Mouse (Mus musculus): ENCODE measurements around the gene Hagh. TPM values are rescaled to one million over a fixed set of nuclear protein-coding genes. Genes with fewer than 3 reads are reported as not detected.

Hagh gene
- polyA plus RNA-seq, 1 experiment from 2014 or later, result 52.3 TPM

- WGBS, result 55% methylated on average over 6 of the region's 6 CpGs
- H3K27me3 ChIP-seq, result peaks cover 11% of the 10 kb centered on the region
These were observed 21.8 kb upstream of the Hagh start for GRCm38 (mm10) chr17:24818172-24818571.

GRCm38 (mm10) chr17:24819469-24819868 lies 20.5 kb upstream of the Hagh start:
- H3K36me3 ChIP-seq, result no peaks in the 10 kb centered on the region
- no peak overlapping the region for H3K9ac ChIP-seq
- ATAC-seq (replicated peaks; ENCODE audit: low FRiP score), result no peak
- WGBS, result 70% methylated on average over 2 of the region's 2 CpGs
- H3K27ac ChIP-seq, result no peak overlapping the region
- no peaks in the 10 kb centered on the region for H3K4me1 ChIP-seq
- no peak overlapping the region for H3K4me3 ChIP-seq (replicated peaks)
- no peak overlapping the region for H3K4me2 ChIP-seq
- H3K27me3 ChIP-seq, result peaks cover 15% of the 10 kb centered on the region
- H3K9me3 ChIP-seq (replicated peaks), result no peaks in the 10 kb centered on the region

More at GRCm38 (mm10) chr17:24818172-24818571, 21.8 kb upstream of the Hagh start:
- H3K4me2 ChIP-seq, result no peak overlapping the region
- H3K36me3 ChIP-seq, result no peaks in the 10 kb centered on the region
- no peak overlapping the region for H3K27ac ChIP-seq
- H3K9ac ChIP-seq, result no peak overlapping the region
- H3K4me1 ChIP-seq, result no peaks in the 10 kb centered on the region
- no peak for ATAC-seq (replicated peaks; ENCODE audit: low FRiP score)
- H3K4me3 ChIP-seq (replicated peaks), result no peak overlapping the region
- H3K9me3 ChIP-seq (replicated peaks), result no peaks in the 10 kb centered on the region

DNA sequence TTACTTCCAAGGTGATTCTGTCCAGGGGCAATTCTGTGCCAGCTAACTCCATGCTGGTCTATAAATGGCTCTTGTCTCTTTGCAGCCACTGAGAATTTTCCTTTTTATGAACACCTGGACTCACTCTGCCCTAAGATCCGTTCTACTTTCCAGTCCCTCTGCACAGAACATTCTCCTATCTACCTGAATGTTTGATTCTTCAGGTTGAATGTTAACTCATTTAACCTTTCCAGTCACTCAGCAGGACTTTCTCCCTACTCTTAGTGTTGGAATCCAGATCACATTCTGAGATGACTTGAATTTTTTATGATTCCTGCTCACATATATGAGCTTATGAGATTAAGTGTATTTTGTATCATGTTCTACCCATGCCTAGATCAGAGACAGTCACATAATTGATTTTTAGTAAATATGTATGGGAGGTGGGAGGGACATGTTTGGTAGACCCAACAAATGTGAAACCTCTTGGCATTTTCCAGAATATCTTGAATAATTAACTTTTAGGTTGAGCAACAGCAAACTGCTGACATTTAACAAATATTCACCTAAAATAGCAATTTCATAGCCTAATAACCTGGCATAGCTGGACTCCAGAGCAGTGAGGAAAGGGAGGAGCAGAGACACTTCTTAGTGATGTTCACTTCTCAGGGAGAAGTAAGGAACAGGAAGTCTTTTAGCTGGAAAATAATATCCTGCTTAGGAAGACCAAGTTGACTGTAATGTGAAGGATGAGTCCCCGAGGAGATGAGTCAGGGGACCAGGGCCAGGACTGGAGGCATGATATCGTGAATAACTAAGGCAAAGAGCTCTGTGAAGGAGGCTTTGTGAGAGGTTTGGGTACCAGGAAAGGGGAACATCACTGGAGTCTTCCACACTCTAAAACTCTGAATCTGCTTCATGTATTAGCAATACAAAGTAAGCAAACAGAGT lies 18.3 kb upstream of the Hagh start:
- no peak for ATAC-seq (replicated peaks; ENCODE audit: low FRiP score)
- no peak overlapping the region for H3K27ac ChIP-seq
- H3K36me3 ChIP-seq, result no peaks in the 10 kb centered on the region
- H3K9ac ChIP-seq, result no peak overlapping the region
- no peaks in the 10 kb centered on the region for H3K4me1 ChIP-seq
- WGBS, result 50% methylated on average over 3 of the region's 3 CpGs
- peaks cover 22% of the 10 kb centered on the region for H3K27me3 ChIP-seq
- H3K4me2 ChIP-seq, result no peak overlapping the region
- H3K9me3 ChIP-seq (replicated peaks), result no peaks in the 10 kb centered on the region
- no peak overlapping the region for H3K4me3 ChIP-seq (replicated peaks)

- ATAC-seq (replicated peaks; ENCODE audit: low FRiP score), result no peak
- H3K27ac ChIP-seq, result no peak overlapping the region
- H3K27me3 ChIP-seq, result peaks cover 23% of the 10 kb centered on the region
- H3K9me3 ChIP-seq (replicated peaks), result no peaks in the 10 kb centered on the region
- H3K4me3 ChIP-seq (replicated peaks), result no peak overlapping the region
- WGBS, result 54% methylated on average over 5 of the region's 5 CpGs
- no peak overlapping the region for H3K9ac ChIP-seq
- H3K4me1 ChIP-seq, result no peaks in the 10 kb centered on the region
- H3K4me2 ChIP-seq, result no peak overlapping the region
- H3K36me3 ChIP-seq, result no peaks in the 10 kb centered on the region
These were observed 398 bp downstream of the Hagh start for GRCm38 (mm10) chr17:24840341-24840740.

GRCm38 (mm10) chr17:24841133-24841532 lies 1.2 kb downstream of the Hagh start:
- H3K4me2 ChIP-seq, result no peak overlapping the region
- H3K4me1 ChIP-seq, result no peaks in the 10 kb centered on the region
- H3K4me3 ChIP-seq (replicated peaks), result no peak overlapping the region
- 56% methylated on average over 4 of the region's 4 CpGs for WGBS
- no peak for ATAC-seq (replicated peaks; ENCODE audit: low FRiP score)
- peaks cover 21% of the 10 kb centered on the region for H3K27me3 ChIP-seq
- no peaks in the 10 kb centered on the region for H3K9me3 ChIP-seq (replicated peaks)
- no peaks in the 10 kb centered on the region for H3K36me3 ChIP-seq
- H3K9ac ChIP-seq, result no peak overlapping the region
- H3K27ac ChIP-seq, result no peak overlapping the region

- no peak overlapping the region for H3K27ac ChIP-seq
- H3K9ac ChIP-seq, result no peak overlapping the region
- no peaks in the 10 kb centered on the region for H3K4me1 ChIP-seq
- 60% methylated on average over 2 of the region's 2 CpGs for WGBS
- H3K27me3 ChIP-seq, result peaks cover 21% of the 10 kb centered on the region
- H3K36me3 ChIP-seq, result no peaks in the 10 kb centered on the region
- no peaks in the 10 kb centered on the region for H3K9me3 ChIP-seq (replicated peaks)
- no peak overlapping the region for H3K4me2 ChIP-seq
- no peak for ATAC-seq (replicated peaks; ENCODE audit: low FRiP score)
- no peak overlapping the region for H3K4me3 ChIP-seq (replicated peaks)
These were observed 2.7 kb downstream of the Hagh start for GRCm38 (mm10) chr17:24842631-24843030.

DNA sequence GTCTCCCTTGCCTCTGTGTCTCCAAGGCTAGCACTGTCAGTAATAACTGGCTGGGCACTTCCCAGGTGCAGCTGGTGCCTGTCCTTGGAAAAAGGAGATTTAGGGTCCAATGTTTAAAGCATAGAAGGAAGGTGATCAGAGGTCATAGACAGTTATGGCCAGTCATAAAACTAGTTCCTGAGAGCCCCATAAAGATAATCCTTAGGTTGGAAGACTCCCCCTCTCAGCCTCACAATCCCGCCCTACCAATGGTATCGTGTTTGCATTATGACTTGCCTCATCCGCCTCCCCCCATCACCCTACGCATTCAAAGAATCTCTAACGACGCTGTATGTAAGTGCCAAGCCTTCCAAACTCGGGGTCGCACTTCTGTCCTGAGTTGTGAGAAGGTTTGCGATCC lies 4.6 kb downstream of the Hagh start:
- no peak overlapping the region for H3K4me2 ChIP-seq
- H3K4me1 ChIP-seq, result peaks cover 7% of the 10 kb centered on the region

DNA sequence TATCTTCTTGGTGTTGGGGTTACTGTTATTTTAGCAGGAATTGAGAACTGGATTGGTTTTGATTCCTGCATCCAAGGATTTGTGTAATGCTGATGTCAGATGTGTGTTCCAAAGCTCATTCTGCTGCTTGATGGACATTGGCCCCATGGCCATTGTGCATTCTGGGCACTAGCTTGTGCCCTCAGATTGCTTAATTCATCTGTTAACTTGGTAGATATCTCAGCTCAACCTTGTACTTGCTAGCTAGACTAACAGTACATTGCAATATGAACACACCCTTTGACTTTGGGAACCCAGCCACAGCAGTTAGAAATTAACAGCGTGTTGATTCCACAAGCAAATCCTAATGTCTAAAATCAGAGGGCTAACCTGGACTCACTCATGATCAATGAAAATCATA lies 7.4 kb downstream of the Hagh start:
- Histone ChIP-seq H3K27ac (no peak overlapping the region), H3K27me3 (peaks cover 25% of the 10 kb centered on the region), H3K4me2 (no peak overlapping the region), H3K4me3 (replicated peaks) (no peak overlapping the region), H3K9ac (no peak overlapping the region), H3K4me1 (peaks cover 19% of the 10 kb centered on the region), H3K9me3 (replicated peaks) (no peaks in the 10 kb centered on the region), H3K36me3 (no peaks in the 10 kb centered on the region)
- 91% methylated on average over 1 of the region's 1 CpGs for WGBS
- no peak for ATAC-seq (replicated peaks; ENCODE audit: low FRiP score)

More for the DNA sequence above, 4.6 kb downstream of the Hagh start:
- H3K9me3 ChIP-seq (replicated peaks), result no peaks in the 10 kb centered on the region
- no peak overlapping the region for H3K27ac ChIP-seq
- H3K9ac ChIP-seq, result 0 out of 2 replicates have a peak overlapping the region, but pooled peaks have one; percentile 3
- no peaks in the 10 kb centered on the region for H3K36me3 ChIP-seq
- WGBS, result 16% methylated on average over 9 of the region's 9 CpGs
- no peak overlapping the region for H3K4me3 ChIP-seq (replicated peaks)
- no peak for ATAC-seq (replicated peaks; ENCODE audit: low FRiP score)
- peaks cover 21% of the 10 kb centered on the region for H3K27me3 ChIP-seq

GRCm38 (mm10) chr17:24848600-24849031 lies 8.7 kb downstream of the Hagh start:
- Histone ChIP-seq H3K4me2 (peak overlapping the region; percentile 93), H3K27ac (peak overlapping the region; percentile 99), H3K27me3 (peaks cover 21% of the 10 kb centered on the region), H3K4me3 (replicated peaks) (peak overlapping the region; percentile 87), H3K9me3 (replicated peaks) (no peaks in the 10 kb centered on the region), H3K9ac (peak overlapping the region; percentile 1; the same call in 1 of the 2 replicates), H3K36me3 (peaks cover 9% of the 10 kb centered on the region), H3K4me1 (peaks cover 19% of the 10 kb centered on the region)
- ATAC-seq (replicated peaks; ENCODE audit: low FRiP score), result no peak

DNA sequence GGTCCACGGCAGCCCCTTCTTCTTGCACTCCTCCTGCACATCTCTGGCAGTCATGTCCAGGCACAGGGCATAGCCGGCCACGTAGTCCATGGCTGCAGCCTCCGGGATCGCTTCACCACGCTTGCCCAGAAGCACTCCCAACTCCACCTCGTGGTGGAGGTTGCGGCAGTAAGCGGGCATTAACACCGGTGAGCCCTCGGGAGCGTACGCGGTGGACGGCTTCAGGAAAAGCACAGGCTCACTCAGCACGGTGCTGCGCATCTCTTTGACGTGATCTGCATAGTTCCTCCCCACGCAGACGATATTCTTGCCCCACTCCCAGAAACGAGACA lies 9.8 kb downstream of the Hagh start:
- Histone ChIP-seq H3K4me2 (peak overlapping the region; percentile 93), H3K27ac (peak overlapping the region; percentile 99), H3K4me3 (replicated peaks) (peak overlapping the region; percentile 87), H3K9ac (peak overlapping the region; percentile 83), H3K27me3 (peaks cover 13% of the 10 kb centered on the region), H3K36me3 (peaks cover 19% of the 10 kb centered on the region), H3K4me1 (peaks cover 19% of the 10 kb centered on the region), H3K9me3 (replicated peaks) (no peaks in the 10 kb centered on the region)
- under 1% methylated on average over 21 of the region's 21 CpGs for WGBS
- peak; percentile 61 for ATAC-seq (replicated peaks; ENCODE audit: low FRiP score)

- Histone ChIP-seq H3K4me3 (replicated peaks) (peak within 1 kb of the TSS; percentile 87), H3K27me3 (peaks cover 8% of the 10 kb centered on the region; the same call in 1 of the 2 replicates)
- 0% methylated on average over 58 of the region's 58 CpGs for WGBS
These were observed 10.3 kb downstream of the Hagh start, which contains the start of gene Fahd1 for GRCm38 (mm10) chr17:24850065-24850772. Gene Fahd1 (minus strand): TSS chr17:24850364.

GRCm38 (mm10) chr17:24850773-24851127 lies 10.8 kb downstream of the Hagh start:
- H3K4me2 ChIP-seq, result peak overlapping the region; percentile 93
- peak overlapping the region; percentile 99 for H3K27ac ChIP-seq
- peak overlapping the region; percentile 68 for H3K9ac ChIP-seq
- ATAC-seq (replicated peaks; ENCODE audit: low FRiP score), result no peak
- peaks cover 19% of the 10 kb centered on the region for H3K4me1 ChIP-seq
- peak overlapping the region; percentile 87 for H3K4me3 ChIP-seq (replicated peaks)
- H3K9me3 ChIP-seq (replicated peaks), result no peaks in the 10 kb centered on the region
- WGBS, result under 1% methylated on average over 20 of the region's 20 CpGs
- peaks cover 30% of the 10 kb centered on the region for H3K36me3 ChIP-seq
- peaks cover 5% of the 10 kb centered on the region; the same call in 1 of the 2 replicates for H3K27me3 ChIP-seq

More at GRCm38 (mm10) chr17:24850065-24850772, 10.3 kb downstream of the Hagh start, which contains the start of gene Fahd1:
- H3K9ac ChIP-seq, result peak within 1 kb of the TSS; percentile 83
- peaks cover 19% of the 10 kb centered on the region for H3K4me1 ChIP-seq
- H3K36me3 ChIP-seq, result peaks cover 24% of the 10 kb centered on the region
- H3K9me3 ChIP-seq (replicated peaks), result no peaks in the 10 kb centered on the region
- peak within 1 kb of the TSS; percentile 99 for H3K27ac ChIP-seq
- peak; percentile 99 for ATAC-seq (replicated peaks; ENCODE audit: low FRiP score)
- peak within 1 kb of the TSS; percentile 93 for H3K4me2 ChIP-seq
